Mouse (Mus musculus) heart, postnatal 4 days (tissue): ENCODE measurements around the gene Slc26a6. TPM values are rescaled to one million over a fixed set of nuclear protein-coding genes. Genes with fewer than 3 reads are reported as not detected.

ENCODE experiments used
- DNase-seq: peaks from one replicate; pipeline ENCODE4 v3.0.0; 2021
- total RNA-seq, 2 experiments: library from RNA; stranded (reverse); gene quantifications; 2 replicates each; pipeline ENCODE4 v1.2.3; 2021

The Slc26a6 gene
- 10 to 100 TPM in 1 of 2 experiments, 1 to 10 TPM in 1; 8.4 to 10.1 TPM for total RNA-seq

GRCm38 (mm10) chr9:108852976-108853375 is at the start of gene Slc26a6:
Slc26a6 (plus strand) TSS chr9:108853283.
- DNase-seq: peak; percentile 19

DNA sequence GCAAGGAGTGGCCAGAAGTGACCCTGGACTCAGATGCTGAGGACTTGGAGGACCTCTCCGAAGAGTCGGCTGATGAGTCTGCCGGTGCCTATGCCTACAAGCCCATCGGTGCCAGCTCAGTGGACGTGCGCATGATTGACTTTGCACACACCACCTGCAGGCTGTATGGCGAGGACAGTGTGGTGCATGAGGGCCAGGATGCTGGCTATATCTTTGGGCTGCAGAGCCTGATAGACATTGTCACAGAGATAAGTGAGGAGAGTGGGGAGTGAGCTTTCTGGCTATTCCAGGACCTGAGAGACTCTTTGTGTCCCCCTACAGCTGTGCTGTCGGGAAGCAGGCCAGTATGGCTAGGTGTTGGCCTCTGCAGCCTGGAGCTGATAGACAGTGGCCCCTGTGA is 47.3 kb upstream of the Slc26a6 start:
- no peak for DNase-seq

DNA sequence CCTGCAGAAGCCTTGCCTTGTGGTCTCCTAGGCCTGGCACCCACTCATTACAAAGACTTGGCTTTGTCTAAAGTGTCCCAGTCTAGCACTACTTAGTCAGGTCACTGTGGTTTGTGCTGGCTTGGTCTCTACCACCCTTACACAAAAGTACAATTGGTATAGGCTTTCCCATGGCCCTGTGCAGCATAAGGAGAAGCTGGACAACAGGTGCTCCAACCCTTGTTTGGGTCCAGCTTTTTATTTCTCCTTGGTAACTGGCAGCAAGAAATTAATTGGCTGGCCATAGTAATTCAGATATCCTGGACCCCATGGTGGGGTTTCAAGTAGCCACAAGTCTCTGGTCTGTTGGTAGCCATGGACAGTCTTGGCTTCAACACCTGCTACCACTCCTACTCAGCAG is 46.7 kb upstream of the Slc26a6 start:
- DNase-seq: no peak

DNA sequence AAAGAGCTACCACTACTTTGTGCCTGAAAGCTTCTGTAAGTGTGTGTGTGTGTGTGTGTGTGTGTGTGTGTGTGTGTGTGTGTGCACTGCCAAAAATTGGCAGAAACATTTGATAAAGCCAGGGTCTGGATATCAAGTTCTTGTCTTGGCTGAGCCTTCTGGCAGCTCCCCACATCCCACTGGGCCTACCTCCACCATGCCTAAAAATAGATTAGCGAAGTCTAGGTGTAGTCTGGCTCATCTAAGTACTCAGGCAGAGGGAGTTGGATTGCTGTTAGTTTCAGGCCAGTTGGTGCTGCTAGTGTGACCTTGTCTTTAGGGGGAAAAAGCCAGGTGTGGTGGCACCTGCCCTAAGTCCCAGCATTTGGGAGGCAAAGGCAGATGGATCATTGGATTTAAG is 46.3 kb upstream of the Slc26a6 start:
- peak; percentile 55 for DNase-seq

DNA sequence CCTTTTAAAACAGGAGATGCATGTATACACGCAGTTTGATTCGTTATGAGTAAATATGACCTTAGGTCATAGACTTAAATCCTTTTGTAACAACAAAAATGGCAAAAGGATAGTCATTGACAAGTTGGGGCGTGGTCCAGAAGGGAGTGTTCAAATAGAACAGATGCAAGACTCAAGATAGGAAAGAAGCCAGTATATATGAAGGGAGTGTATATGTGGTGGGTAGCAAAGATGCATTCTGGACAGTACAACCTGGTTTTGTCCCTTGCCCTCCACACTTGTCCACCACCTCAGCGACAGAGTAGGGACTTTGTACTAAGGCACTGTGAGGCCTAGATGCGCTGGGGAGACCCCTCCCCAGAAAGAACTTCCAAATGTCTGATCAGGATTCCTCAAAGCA is 45.4 kb upstream of the Slc26a6 start:
- DNase-seq: no peak

DNA sequence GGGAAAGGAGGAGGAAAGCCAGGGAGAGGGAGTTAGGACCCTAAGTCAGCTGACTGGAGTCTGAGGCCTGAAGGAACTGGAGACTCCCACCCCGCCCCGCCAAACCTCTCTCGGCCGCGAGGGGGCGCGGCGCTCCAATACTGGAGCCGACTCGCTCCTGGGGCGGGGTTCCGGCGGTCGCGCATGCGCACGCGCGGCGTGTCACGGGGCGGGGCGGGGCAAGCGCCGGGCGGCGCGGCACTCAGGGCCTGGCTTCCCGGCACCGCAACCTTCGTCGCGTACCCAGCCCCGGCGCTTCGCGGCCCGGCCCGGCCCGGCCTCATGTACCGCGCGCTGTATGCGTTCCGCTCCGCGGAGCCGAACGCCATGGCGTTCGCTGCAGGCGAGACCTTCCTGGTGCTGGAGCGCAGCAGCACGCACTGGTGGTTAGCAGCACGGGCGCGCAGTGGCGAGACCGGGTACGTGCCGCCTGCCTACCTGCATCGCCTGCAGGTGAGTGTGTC is 44.9 kb upstream of the Slc26a6 start, which contains the start of gene Nckipsd:
Nckipsd (plus strand) TSS at position 206 of the 503 bp plus-strand sequence.
- DNase-seq: peak; percentile 98

DNA sequence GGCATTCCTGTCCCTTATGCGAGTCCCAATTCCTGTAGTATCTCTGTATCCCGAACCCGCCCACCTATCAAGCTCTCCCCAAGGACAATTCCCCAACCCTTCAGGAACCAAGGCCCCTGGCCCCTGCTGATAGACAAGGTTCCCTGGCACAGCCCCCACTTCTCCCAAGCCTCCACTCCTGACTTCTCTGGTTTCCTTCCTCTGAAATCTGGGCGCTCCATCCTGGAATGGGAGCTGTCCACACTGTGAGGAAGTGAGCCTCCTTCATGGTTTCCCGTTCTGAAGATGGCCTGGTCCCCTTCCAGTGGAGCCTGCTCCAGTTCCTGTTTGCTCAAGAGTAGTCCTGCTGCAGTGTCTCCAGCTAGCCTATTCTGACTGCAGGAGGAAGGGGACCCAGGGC is 43.9 kb upstream of the Slc26a6 start:
- peak; percentile 47 for DNase-seq

DNA sequence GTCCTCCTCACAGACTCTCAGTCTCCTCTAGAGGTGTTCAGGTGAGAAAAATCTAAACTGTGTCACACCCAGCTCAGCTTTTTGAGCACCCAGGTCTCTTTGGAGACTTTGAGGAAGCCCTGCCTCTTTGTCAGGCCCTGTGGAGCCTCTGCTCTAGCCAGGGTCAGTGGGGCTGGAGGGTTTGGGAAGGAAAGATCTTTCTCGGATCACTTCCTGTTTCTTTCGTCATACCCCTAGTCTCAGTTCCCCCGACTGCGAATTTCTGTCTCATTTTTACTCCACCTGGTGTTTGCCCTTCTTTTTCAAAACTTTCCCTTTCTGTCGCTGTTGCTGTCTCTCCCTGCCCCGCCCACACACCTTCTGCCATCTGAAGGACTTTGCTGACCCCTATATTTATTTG is 43.4 kb upstream of the Slc26a6 start:
- DNase-seq: no peak

GRCm38 (mm10) chr9:108810516-108810915 is 42.6 kb upstream of the Slc26a6 start:
- DNase-seq: no peak

DNA sequence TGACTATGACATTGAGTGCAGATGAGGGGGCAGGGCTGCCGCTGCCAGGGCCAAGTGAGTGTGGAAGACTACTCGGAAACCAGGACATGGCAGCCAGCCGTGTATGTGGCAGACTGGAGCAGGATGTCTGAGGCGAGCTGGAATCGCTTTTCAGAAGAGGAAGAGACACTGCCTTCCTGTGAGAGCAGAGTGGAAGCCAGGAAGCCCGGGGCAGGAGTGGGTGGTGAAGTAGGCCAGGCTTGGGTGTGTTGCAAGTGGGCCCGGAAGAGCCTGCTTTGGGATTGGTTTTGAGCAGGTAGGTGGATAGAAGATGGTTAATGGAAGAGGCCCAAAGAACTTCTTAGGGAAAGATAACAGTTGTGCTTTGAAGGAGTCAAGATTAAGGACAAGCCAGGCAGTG is 37.5 kb upstream of the Slc26a6 start:
- DNase-seq: no peak

- peak; percentile 76 for DNase-seq
Measured at GRCm38 (mm10) chr9:108819495-108819894, 33.6 kb upstream of the Slc26a6 start.

GRCm38 (mm10) chr9:108820077-108820476 is 33.0 kb upstream of the Slc26a6 start:
- DNase-seq: no peak

DNA sequence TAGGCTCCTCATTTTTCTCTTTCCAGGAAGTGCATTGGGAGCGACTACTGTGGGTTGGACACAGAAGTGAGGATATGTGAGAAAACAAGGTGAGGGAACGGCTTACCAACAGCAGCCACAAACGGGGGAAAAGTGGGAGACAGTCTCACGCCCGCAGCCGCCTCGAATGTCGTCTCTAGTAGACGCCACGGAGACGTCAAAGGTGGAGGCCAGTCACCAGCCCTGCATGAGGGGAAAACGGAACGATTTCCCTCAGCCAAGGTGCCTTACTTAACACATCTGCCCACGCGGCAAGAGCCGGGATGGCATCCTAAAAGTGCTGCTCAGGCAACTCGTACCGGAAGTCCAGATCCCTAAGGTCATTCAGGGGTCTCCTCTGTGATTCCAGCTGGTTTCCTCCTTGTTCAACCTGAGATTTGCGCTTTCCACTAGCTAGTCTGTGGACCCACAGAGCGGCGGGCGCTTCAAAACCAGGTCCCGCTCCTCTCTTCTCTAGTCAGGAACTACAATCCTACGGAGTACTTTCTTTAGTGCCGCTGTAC is 28.9 kb upstream of the Slc26a6 start:
- DNase-seq: no peak

GRCm38 (mm10) chr9:108824755-108825413 is 28.2 kb upstream of the Slc26a6 start:
- DNase-seq: no peak

GRCm38 (mm10) chr9:108825820-108826699 is 27.0 kb upstream of the Slc26a6 start, which contains the start of gene Celsr3:
Celsr3 (plus strand) TSS chr9:108826320.
- peak; percentile 73 for DNase-seq

GRCm38 (mm10) chr9:108826700-108827340 is 26.3 kb upstream of the Slc26a6 start:
- peak; percentile 85 for DNase-seq

DNA sequence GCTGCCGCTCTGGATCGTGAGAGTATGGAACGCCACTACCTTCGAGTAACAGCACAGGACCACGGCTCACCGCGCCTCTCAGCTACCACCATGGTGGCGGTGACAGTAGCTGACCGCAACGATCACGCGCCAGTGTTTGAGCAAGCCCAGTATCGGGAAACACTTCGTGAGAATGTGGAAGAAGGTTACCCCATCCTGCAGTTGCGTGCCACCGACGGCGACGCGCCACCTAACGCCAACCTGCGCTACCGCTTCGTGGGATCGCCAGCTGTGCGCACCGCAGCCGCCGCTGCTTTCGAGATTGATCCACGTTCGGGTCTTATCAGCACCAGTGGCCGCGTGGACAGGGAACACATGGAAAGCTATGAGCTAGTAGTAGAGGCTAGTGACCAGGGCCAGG is 25.6 kb upstream of the Slc26a6 start:
- DNase-seq: no peak

- no peak for DNase-seq
Measured at GRCm38 (mm10) chr9:108827906-108828305, 25.2 kb upstream of the Slc26a6 start.

DNA sequence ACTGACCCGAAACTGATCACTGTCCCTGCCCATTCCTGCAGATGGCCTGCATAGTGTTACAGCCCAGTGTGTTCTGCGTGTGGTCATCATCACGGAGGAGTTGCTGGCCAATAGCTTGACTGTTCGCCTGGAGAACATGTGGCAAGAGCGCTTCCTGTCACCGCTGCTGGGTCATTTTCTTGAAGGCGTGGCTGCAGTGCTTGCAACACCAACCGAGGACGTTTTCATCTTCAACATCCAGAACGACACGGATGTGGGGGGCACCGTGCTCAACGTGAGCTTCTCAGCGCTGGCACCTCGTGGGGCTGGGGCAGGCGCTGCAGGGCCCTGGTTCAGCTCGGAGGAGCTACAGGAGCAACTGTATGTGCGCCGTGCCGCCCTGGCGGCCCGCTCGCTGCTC is 21.4 kb upstream of the Slc26a6 start:
- DNase-seq: no peak

GRCm38 (mm10) chr9:108832390-108833108 is 20.5 kb upstream of the Slc26a6 start:
- peak; percentile 88 for DNase-seq

DNA sequence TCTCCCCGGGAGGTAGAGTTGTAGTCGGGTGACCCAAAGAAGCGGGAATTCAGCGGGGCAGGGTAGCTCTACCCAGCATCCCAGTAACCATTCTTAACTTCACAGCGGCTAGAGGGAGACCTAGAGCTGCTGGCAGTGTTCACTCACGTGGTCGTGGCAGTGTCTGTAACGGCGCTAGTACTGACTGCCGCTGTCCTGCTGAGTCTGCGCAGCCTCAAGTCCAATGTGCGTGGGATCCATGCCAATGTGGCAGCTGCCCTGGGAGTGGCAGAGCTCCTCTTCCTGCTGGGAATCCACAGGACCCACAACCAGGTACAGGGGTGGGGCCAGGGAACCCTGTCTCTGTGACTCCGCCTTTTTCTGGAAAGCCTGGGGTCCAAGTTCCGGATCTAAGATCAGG is 10.1 kb upstream of the Slc26a6 start:
- DNase-seq: peak; percentile 78

DNA sequence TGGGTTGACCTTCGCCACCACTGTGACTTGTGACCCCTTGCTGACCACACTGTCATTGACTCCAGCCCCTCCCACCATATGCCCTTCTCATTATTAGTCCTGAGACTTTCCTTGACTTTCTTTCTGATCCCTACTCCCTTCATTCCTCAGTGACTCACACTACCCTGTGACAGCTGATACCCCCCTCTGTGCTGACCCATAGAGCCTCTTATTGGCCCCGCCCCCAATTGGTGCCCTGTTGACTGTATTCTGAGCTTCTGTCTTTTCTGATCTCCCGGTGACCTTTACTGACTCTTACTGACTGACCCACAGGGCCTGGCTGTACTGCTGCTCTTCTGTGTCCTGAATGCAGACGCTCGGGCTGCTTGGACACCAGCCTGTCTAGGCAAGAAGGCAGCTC is 7.7 kb upstream of the Slc26a6 start:
- no peak for DNase-seq
